Mouse (Mus musculus): Measurements from ENCODE around the gene Efhd2. TPM values are rescaled to one million over a fixed set of nuclear protein-coding genes. Genes with fewer than 3 reads are reported as not detected.

The Efhd2 gene
- polyA plus RNA-seq, 1 experiment from 2014 or later = 62.0 TPM

GRCm38 (mm10) chr4:141879875-141880274 lies 5.2 kb upstream of the Efhd2 start:
- Histone ChIP-seq H3K27me3 (no peaks in the 10 kb centered on the region), H3K4me3 (no peak overlapping the region), H3K27ac (no peak overlapping the region), H3K36me3 (no peaks in the 10 kb centered on the region), H3K4me1 (replicated peaks) (peaks cover 42% of the 10 kb centered on the region), H3K9me3 (replicated peaks) (no peaks in the 10 kb centered on the region), H3K9ac (no peak overlapping the region), H3K4me2 (no peak overlapping the region)
- WGBS = 58% methylated on average over 9 of the region's 9 CpGs
- ATAC-seq (replicated peaks; ENCODE audit: insufficient number of reproducible peaks, insufficient read depth, low FRiP score, low read depth) = no peak

- H3K4me2 ChIP-seq = no peak overlapping the region
- H3K9ac ChIP-seq = no peak overlapping the region
- no peaks in the 10 kb centered on the region for H3K27me3 ChIP-seq
- H3K36me3 ChIP-seq = no peaks in the 10 kb centered on the region
- H3K9me3 ChIP-seq (replicated peaks) = no peaks in the 10 kb centered on the region
- no peak for ATAC-seq (replicated peaks; ENCODE audit: insufficient number of reproducible peaks, insufficient read depth, low FRiP score, low read depth)
- 0 out of 2 replicates have a peak overlapping the region, but pooled peaks have one; percentile 4 for H3K27ac ChIP-seq
- 28% methylated on average over 4 of the region's 4 CpGs for WGBS
- H3K4me1 ChIP-seq (replicated peaks) = peaks cover 43% of the 10 kb centered on the region
- H3K4me3 ChIP-seq = no peak overlapping the region
These were observed 4.4 kb upstream of the Efhd2 start for GRCm38 (mm10) chr4:141879074-141879473.

GRCm38 (mm10) chr4:141878621-141879020 lies 3.9 kb upstream of the Efhd2 start:
- no peak overlapping the region for H3K4me3 ChIP-seq
- no peaks in the 10 kb centered on the region for H3K27me3 ChIP-seq
- WGBS = 47% methylated on average over 7 of the region's 7 CpGs
- H3K4me1 ChIP-seq (replicated peaks) = peaks cover 46% of the 10 kb centered on the region
- no peak overlapping the region for H3K4me2 ChIP-seq
- H3K27ac ChIP-seq = 0 out of 2 replicates have a peak overlapping the region, but pooled peaks have one; percentile 4
- no peak for ATAC-seq (replicated peaks; ENCODE audit: insufficient number of reproducible peaks, insufficient read depth, low FRiP score, low read depth)
- H3K9me3 ChIP-seq (replicated peaks) = no peaks in the 10 kb centered on the region
- no peaks in the 10 kb centered on the region for H3K36me3 ChIP-seq
- no peak overlapping the region for H3K9ac ChIP-seq

GRCm38 (mm10) chr4:141875481-141876108 lies 875 bp upstream of the Efhd2 start:
- Histone ChIP-seq H3K27ac (no peak overlapping the region), H3K9me3 (replicated peaks) (no peaks in the 10 kb centered on the region), H3K4me2 (peak overlapping the region; percentile 98), H3K4me1 (replicated peaks) (peaks cover 55% of the 10 kb centered on the region), H3K36me3 (no peaks in the 10 kb centered on the region), H3K4me3 (peak overlapping the region; percentile 89), H3K9ac (0 out of 2 replicates have a peak overlapping the region, but pooled peaks have one; percentile 93), H3K27me3 (no peaks in the 10 kb centered on the region)
- ATAC-seq (replicated peaks; ENCODE audit: insufficient number of reproducible peaks, insufficient read depth, low FRiP score, low read depth) = no peak
- WGBS = 12% methylated on average over 8 of the region's 8 CpGs

- no peaks in the 10 kb centered on the region for H3K36me3 ChIP-seq
- H3K9me3 ChIP-seq (replicated peaks) = no peaks in the 10 kb centered on the region
- H3K9ac ChIP-seq = peak overlapping the region; percentile 93
- H3K27me3 ChIP-seq = no peaks in the 10 kb centered on the region
- H3K27ac ChIP-seq = peak overlapping the region; percentile 71
- peaks cover 63% of the 10 kb centered on the region for H3K4me1 ChIP-seq (replicated peaks)
- under 1% methylated on average over 19 of the region's 19 CpGs for WGBS
- H3K4me2 ChIP-seq = peak overlapping the region; percentile 98
- ATAC-seq (replicated peaks; ENCODE audit: insufficient number of reproducible peaks, insufficient read depth, low FRiP score, low read depth) = 0 out of 2 replicates have a peak, but pooled peaks have one; percentile 4
- H3K4me3 ChIP-seq = peak overlapping the region; percentile 89
These were observed 564 bp downstream of the Efhd2 start for GRCm38 (mm10) chr4:141874111-141874600.

GRCm38 (mm10) chr4:141872977-141873376 lies 1.7 kb downstream of the Efhd2 start:
- 54% methylated on average over 9 of the region's 9 CpGs for WGBS
- no peak for ATAC-seq (replicated peaks; ENCODE audit: insufficient number of reproducible peaks, insufficient read depth, low FRiP score, low read depth)
- Histone ChIP-seq H3K36me3 (no peaks in the 10 kb centered on the region), H3K27me3 (no peaks in the 10 kb centered on the region), H3K9me3 (replicated peaks) (no peaks in the 10 kb centered on the region), H3K4me2 (peak overlapping the region; percentile 98), H3K4me1 (replicated peaks) (peaks cover 65% of the 10 kb centered on the region), H3K9ac (peak overlapping the region; percentile 93; the same call in 1 of the 2 replicates), H3K4me3 (peak overlapping the region; percentile 89), H3K27ac (no peak overlapping the region)

GRCm38 (mm10) chr4:141871909-141872308 lies 2.8 kb downstream of the Efhd2 start:
- Histone ChIP-seq H3K27ac (peak overlapping the region; percentile 68), H3K4me2 (peak overlapping the region; percentile 98), H3K9ac (peak overlapping the region; percentile 93), H3K27me3 (no peaks in the 10 kb centered on the region), H3K4me1 (replicated peaks) (peaks cover 76% of the 10 kb centered on the region), H3K4me3 (peak overlapping the region; percentile 89), H3K36me3 (no peaks in the 10 kb centered on the region), H3K9me3 (replicated peaks) (no peaks in the 10 kb centered on the region)
- no peak for ATAC-seq (replicated peaks; ENCODE audit: insufficient number of reproducible peaks, insufficient read depth, low FRiP score, low read depth)
- WGBS = 39% methylated on average over 9 of the region's 9 CpGs

- ATAC-seq (replicated peaks; ENCODE audit: insufficient number of reproducible peaks, insufficient read depth, low FRiP score, low read depth) = no peak
- 89% methylated on average over 3 of the region's 3 CpGs for WGBS
- H3K4me2 ChIP-seq = peak overlapping the region; percentile 98
- no peak overlapping the region for H3K27ac ChIP-seq
- H3K9me3 ChIP-seq (replicated peaks) = no peaks in the 10 kb centered on the region
- peaks cover 82% of the 10 kb centered on the region for H3K4me1 ChIP-seq (replicated peaks)
- no peak overlapping the region for H3K4me3 ChIP-seq
- no peaks in the 10 kb centered on the region for H3K36me3 ChIP-seq
- H3K27me3 ChIP-seq = no peaks in the 10 kb centered on the region
- H3K9ac ChIP-seq = no peak overlapping the region
These were observed 3.4 kb downstream of the Efhd2 start for GRCm38 (mm10) chr4:141871333-141871725.

- no peaks in the 10 kb centered on the region for H3K27me3 ChIP-seq
- H3K4me1 ChIP-seq (replicated peaks) = peaks cover 85% of the 10 kb centered on the region
- no peak overlapping the region for H3K4me3 ChIP-seq
- no peaks in the 10 kb centered on the region for H3K9me3 ChIP-seq (replicated peaks)
- no peaks in the 10 kb centered on the region for H3K36me3 ChIP-seq
- no peak overlapping the region for H3K27ac ChIP-seq
- H3K9ac ChIP-seq = no peak overlapping the region
- ATAC-seq (replicated peaks; ENCODE audit: insufficient number of reproducible peaks, insufficient read depth, low FRiP score, low read depth) = no peak
- no peak overlapping the region for H3K4me2 ChIP-seq
- 67% methylated on average over 11 of the region's 11 CpGs for WGBS
These were observed 3.9 kb downstream of the Efhd2 start for GRCm38 (mm10) chr4:141870666-141871332.

GRCm38 (mm10) chr4:141869436-141870215 lies 5.1 kb downstream of the Efhd2 start:
- Histone ChIP-seq H3K4me3 (no peak overlapping the region), H3K4me1 (replicated peaks) (peaks cover 83% of the 10 kb centered on the region), H3K27ac (peak overlapping the region; percentile 39; the same call in 1 of the 2 replicates), H3K36me3 (no peaks in the 10 kb centered on the region), H3K4me2 (no peak overlapping the region), H3K9ac (no peak overlapping the region), H3K27me3 (no peaks in the 10 kb centered on the region), H3K9me3 (replicated peaks) (no peaks in the 10 kb centered on the region)
- no peak for ATAC-seq (replicated peaks; ENCODE audit: insufficient number of reproducible peaks, insufficient read depth, low FRiP score, low read depth)
- 57% methylated on average over 5 of the region's 5 CpGs for WGBS

GRCm38 (mm10) chr4:141868051-141868450 lies 6.7 kb downstream of the Efhd2 start:
- peak overlapping the region; percentile 89 for H3K27ac ChIP-seq
- H3K4me3 ChIP-seq = no peak overlapping the region
- H3K36me3 ChIP-seq = no peaks in the 10 kb centered on the region
- WGBS = 72% methylated on average over 10 of the region's 10 CpGs
- no peak overlapping the region; the same call in 1 of the 2 replicates for H3K9ac ChIP-seq
- H3K9me3 ChIP-seq (replicated peaks) = no peaks in the 10 kb centered on the region
- H3K4me2 ChIP-seq = no peak overlapping the region
- H3K27me3 ChIP-seq = no peaks in the 10 kb centered on the region
- ATAC-seq (replicated peaks; ENCODE audit: insufficient number of reproducible peaks, insufficient read depth, low FRiP score, low read depth) = no peak
- peaks cover 90% of the 10 kb centered on the region for H3K4me1 ChIP-seq (replicated peaks)

All from heart, embryonic 15.5 days (tissue).